Mouse (Mus musculus) embryonic facial prominence, embryonic 11.5 days (tissue): ENCODE data around the gene Tmed5. TPM values are rescaled to one million over a fixed set of nuclear protein-coding genes. Genes with fewer than 3 reads are reported as not detected.
"Not testable (repeated sequence)": the region's sequence is repeated elsewhere in the genome, so short reads cannot be mapped to it uniquely, and the experiment has no call there.

Experiments
- ATAC-seq: fragments of 200-750 bp; cut with Nextera tagmentation; replicated peaks from 2 replicates; pipeline ENCODE4 v1.8.0; 2017; ENCODE audit warnings: low read depth; ENCODE audit not compliant: insufficient number of reproducible peaks, low FRiP score, low TSS enrichment
- DNase-seq: peaks from one replicate; pipeline ENCODE4 v3.0.0-alpha.2; 2015; ENCODE audit warnings: low spot score
- H3K27ac ChIP-seq: fragments of 300-500 bp; sonication (generic); replicated peaks from 2 replicates; pipeline ENCODE4 v1.5.1; 2014; ENCODE audit warnings: mild to moderate bottlenecking, low read depth, low read length, control low read depth
- H3K27me3 ChIP-seq: fragments of 300-500 bp; sonication (generic); 2 replicates; pipeline ENCODE4 v1.6.1; 2014; ENCODE audit warnings: mild to moderate bottlenecking, low read length, moderate library complexity, mixed read lengths; ENCODE audit not compliant: control insufficient read depth, insufficient read depth
- H3K36me3 ChIP-seq: fragments of 300-500 bp; sonication (generic); replicated peaks from 2 replicates; pipeline ENCODE4 v1.6.1; 2014; ENCODE audit warnings: low read depth, mild to moderate bottlenecking, low read length, moderate library complexity, mixed read lengths; ENCODE audit not compliant: control insufficient read depth, insufficient read depth
- H3K4me1 ChIP-seq: fragments of 300-500 bp; sonication (generic); 2 replicates; pipeline ENCODE4 v1.6.1; 2014; ENCODE audit warnings: low read length, mixed read lengths; ENCODE audit not compliant: control insufficient read depth, insufficient read depth
- H3K4me2 ChIP-seq: fragments of 300-500 bp; sonication (generic); 2 replicates; pipeline ENCODE4 v1.6.1; 2014; ENCODE audit warnings: low read depth, mild to moderate bottlenecking, control low read depth, low read length, moderate library complexity
- H3K4me3 ChIP-seq: fragments of 300-500 bp; sonication (generic); 2 replicates; pipeline ENCODE4 v1.5.1; 2014; ENCODE audit warnings: low read depth, low read length, control low read depth
- H3K9ac ChIP-seq: fragments of 300-500 bp; sonication (generic); replicated peaks from 2 replicates; pipeline ENCODE4 v1.6.1; 2014; ENCODE audit warnings: mild to moderate bottlenecking, control low read depth, low read length
- H3K9me3 ChIP-seq: fragments of 300-500 bp; sonication (generic); replicated peaks from 2 replicates; pipeline ENCODE4 v1.6.1; 2016; ENCODE audit warnings: mild to moderate bottlenecking, low read length, inconsistent platforms, mixed read lengths; ENCODE audit not compliant: control insufficient read depth
- WGBS: fragments of 180-500 bp; shearing (Covaris S2); extraction: QIAGEN DNeasy Blood & Tissue Kit; methylation state at CpG from one replicate; pipeline ENCODE4 v1.1.7; 2014; 5-methylcytosine and 5-hydroxymethylcytosine counted together
- polyA plus RNA-seq: library from polyadenylated mRNA; unstranded; fragments of >200 nt; fragmentation: Nextera tagmentation; extraction: Ambion mirVana; gene quantifications from 2 replicates; pipeline ENCODE4 v1.2.1, GENCODE M21; 2014

Tmed5 gene
- polyA plus RNA-seq, 1 experiment from 2014 or later: 24.1 TPM

DNA sequence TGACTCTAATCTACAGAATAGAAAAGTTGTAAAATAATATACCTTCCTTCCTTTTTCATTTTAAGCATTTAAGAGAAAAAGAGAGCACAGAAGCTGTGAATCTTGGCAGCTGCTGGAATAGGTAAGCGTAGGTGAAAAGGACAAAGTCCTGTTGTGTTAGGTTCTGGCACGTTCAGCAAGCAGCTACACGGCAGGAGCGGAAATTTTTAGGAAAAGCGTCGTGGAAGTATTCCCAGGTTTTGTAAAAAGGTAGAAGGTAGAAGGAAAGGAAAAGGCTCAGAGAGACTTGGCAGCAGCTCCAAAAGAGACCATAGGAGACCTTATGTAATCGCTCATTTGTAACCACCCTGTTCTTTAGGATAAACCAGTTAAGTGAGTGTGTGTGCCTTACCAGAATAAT lies 23.1 kb downstream of the Tmed5 start:
- 94% methylated on average over 7 of the region's 7 CpGs for WGBS
- no peak overlapping the region for H3K27ac ChIP-seq
- no peaks in the 10 kb centered on the region for H3K36me3 ChIP-seq
- ATAC-seq (no peak), DNase-seq (no peak)
- no peak overlapping the region for H3K9ac ChIP-seq
- no peak overlapping the region for H3K4me2 ChIP-seq
- no peak overlapping the region for H3K4me3 ChIP-seq
- H3K27me3 ChIP-seq: no peaks in the 10 kb centered on the region
- H3K4me1 ChIP-seq: no peaks in the 10 kb centered on the region
- no peaks in the 10 kb centered on the region for H3K9me3 ChIP-seq

DNA sequence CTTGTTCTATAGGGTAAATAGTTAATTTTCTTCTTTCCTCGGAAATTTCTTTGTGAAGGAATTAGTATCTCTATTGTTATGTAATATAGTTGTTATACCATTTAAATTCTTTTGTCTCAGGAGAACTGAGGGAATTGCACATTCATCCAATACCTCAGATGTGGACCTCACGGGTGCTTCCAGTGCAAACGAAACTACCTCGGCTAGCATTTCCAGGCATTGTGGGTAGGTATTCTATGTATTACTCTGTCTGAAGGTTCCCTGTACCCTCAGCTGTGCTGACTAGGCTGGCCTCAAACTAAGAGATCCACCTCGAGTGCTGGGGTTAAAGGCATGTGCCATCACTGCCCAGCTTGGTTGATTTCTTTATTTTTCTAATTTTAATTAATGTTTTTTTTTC lies 28.1 kb downstream of the Tmed5 start:
- DNase-seq: no peak
- Histone ChIP-seq H3K36me3 (peaks cover 5% of the 10 kb centered on the region; the same call in 1 of the 2 replicates), H3K27ac (no peak overlapping the region), H3K4me1 (no peaks in the 10 kb centered on the region), H3K4me3 (no peak overlapping the region), H3K27me3 (no peaks in the 10 kb centered on the region), H3K9ac (no peak overlapping the region), H3K9me3 (no peaks in the 10 kb centered on the region), H3K4me2 (no peak overlapping the region)
- ATAC-seq: no peak
- WGBS: 89% methylated on average over 5 of the region's 5 CpGs

DNA sequence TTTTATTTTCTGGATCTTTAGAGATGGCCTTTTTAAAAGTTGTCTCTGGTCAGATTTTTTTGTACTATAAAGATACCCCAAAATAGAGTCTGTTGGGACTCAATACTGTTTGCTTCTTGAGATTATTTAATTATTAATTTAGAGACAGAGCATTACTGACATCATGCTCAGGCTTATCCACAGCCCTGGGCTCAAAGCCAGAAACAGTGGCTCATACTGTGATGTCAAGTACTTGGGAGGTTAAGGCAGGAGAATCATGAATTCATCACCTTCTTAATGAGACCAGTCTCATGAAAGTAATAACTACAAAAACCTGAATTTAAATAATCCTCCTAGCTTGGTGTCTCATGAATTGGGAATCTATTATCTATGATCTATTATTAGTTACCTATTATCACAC lies 32.2 kb downstream of the Tmed5 start:
- no peaks in the 10 kb centered on the region for H3K27me3 ChIP-seq
- H3K4me1 ChIP-seq: no peaks in the 10 kb centered on the region
- ATAC-seq: no peak
- no peak overlapping the region for H3K9ac ChIP-seq
- no peak overlapping the region for H3K4me3 ChIP-seq
- no peak overlapping the region for H3K4me2 ChIP-seq
- DNase-seq: no peak
- H3K9me3 ChIP-seq: no peaks in the 10 kb centered on the region
- peaks cover 5% of the 10 kb centered on the region; the same call in 1 of the 2 replicates for H3K36me3 ChIP-seq
- no peak overlapping the region for H3K27ac ChIP-seq

DNA sequence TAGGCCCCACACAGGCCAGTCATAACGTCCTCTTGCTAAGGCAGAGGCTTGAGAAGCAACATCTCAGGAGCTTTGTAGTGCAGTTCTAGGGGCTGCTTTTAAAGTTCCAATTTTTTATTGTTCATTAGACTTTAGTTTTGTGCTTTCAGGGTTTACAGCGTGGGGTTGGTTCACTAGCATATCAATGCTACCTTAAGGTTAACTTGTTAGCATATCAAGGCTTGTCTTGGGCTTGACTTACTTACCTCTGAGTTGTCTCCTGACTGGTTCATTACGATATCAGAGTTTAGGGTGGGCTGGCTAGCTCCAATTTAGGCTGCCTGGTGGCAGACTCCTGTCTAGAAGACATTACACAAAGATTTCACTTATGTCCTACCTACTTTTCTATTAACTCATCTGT lies 34.7 kb downstream of the Tmed5 start:
- DNase-seq (no peak), ATAC-seq (no peak)
- H3K27me3 ChIP-seq: no peaks in the 10 kb centered on the region
- no peak overlapping the region for H3K9ac ChIP-seq
- no peak overlapping the region for H3K4me3 ChIP-seq
- peaks cover 5% of the 10 kb centered on the region; the same call in 1 of the 2 replicates for H3K36me3 ChIP-seq
- H3K9me3 ChIP-seq: no peaks in the 10 kb centered on the region
- H3K27ac ChIP-seq: no peak overlapping the region
- 89% methylated on average over 3 of the region's 3 CpGs for whole genome bisulfite sequencing
- no peaks in the 10 kb centered on the region for H3K4me1 ChIP-seq
- H3K4me2 ChIP-seq: no peak overlapping the region

DNA sequence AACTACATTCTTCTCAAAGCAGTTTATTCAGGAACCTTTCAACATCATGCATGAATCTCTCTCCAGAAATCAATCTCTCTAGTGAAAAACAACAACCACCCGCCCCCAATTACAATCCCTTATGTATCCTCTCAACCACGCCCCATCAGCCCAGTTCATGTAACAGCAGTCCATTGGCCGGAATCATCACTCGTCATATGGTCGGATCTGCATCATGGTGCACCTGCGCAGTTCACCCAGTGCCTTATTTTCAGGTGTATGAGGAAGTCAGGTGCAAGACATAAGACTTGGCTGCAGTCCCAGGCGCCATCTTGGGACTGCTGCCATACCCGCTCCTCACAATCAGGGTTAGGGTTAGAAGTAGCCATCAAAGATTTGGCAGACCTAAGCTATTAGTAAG lies 39.7 kb downstream of the Tmed5 start:
- not testable (repeated sequence) for ATAC-seq, H3K27ac ChIP-seq, H3K36me3 ChIP-seq, DNase-seq, H3K9me3 ChIP-seq, H3K4me2 ChIP-seq, H3K27me3 ChIP-seq, H3K4me3 ChIP-seq, H3K9ac ChIP-seq, H3K4me1 ChIP-seq
- 97% methylated on average over 8 of the region's 8 CpGs for WGBS

DNA sequence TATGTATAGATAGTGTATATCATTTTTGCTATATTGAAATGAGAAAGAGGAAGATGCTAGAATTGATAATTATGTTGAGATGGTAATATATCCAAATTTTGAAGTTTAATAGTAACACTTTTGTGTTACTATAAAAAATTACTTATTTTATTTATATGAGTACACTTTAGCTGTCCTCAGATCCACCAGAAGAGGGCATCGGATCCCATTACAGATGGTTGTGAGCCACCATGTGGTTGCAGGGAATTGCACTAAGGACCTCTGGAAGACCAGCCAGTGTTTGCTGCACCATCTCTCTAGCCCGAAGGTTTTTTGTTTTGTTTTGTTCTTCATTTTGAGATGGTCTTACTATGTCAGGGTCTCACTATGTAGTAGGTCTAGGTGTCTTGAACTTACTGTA lies 47.0 kb downstream of the Tmed5 start:
- peaks cover 13% of the 10 kb centered on the region; the same call in 1 of the 2 replicates for H3K36me3 ChIP-seq
- no peak overlapping the region for H3K27ac ChIP-seq
- H3K27me3 ChIP-seq: no peaks in the 10 kb centered on the region
- H3K4me2 ChIP-seq: no peak overlapping the region
- no peak overlapping the region for H3K9ac ChIP-seq
- no peak overlapping the region for H3K4me3 ChIP-seq
- no peaks in the 10 kb centered on the region for H3K4me1 ChIP-seq
- DNase-seq (no peak), ATAC-seq (no peak)
- WGBS: 92% methylated on average over 2 of the region's 2 CpGs
- H3K9me3 ChIP-seq: no peaks in the 10 kb centered on the region

DNA sequence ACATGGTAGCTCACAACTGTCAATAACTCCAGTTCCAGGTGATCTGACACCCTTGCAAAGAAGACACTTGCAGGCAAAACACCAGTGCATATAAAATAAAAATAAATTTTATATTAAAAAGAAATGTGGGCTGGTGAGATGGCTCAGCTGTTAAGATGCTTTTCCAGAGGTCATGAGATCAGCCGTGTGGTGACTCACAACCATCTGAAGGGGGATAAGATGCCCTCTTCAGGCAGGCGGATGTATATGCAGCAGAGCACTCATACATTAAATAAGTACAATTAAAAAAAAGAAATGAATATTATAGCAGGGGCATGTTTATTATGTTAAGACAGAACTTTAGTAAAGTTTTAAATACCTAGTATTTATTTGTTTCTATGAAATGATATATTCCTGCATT lies 50.0 kb downstream of the Tmed5 start:
- no peaks in the 10 kb centered on the region for H3K4me1 ChIP-seq
- H3K9me3 ChIP-seq: no peaks in the 10 kb centered on the region
- DNase-seq: peak; percentile 30
- H3K27ac ChIP-seq: no peak overlapping the region
- WGBS: 51% methylated on average over 2 of the region's 2 CpGs
- H3K4me2 ChIP-seq: no peak overlapping the region
- H3K27me3 ChIP-seq: no peaks in the 10 kb centered on the region
- H3K4me3 ChIP-seq: no peak overlapping the region
- peaks cover 6% of the 10 kb centered on the region; the same call in 1 of the 2 replicates for H3K36me3 ChIP-seq
- H3K9ac ChIP-seq: no peak overlapping the region
- ATAC-seq: no peak

DNA sequence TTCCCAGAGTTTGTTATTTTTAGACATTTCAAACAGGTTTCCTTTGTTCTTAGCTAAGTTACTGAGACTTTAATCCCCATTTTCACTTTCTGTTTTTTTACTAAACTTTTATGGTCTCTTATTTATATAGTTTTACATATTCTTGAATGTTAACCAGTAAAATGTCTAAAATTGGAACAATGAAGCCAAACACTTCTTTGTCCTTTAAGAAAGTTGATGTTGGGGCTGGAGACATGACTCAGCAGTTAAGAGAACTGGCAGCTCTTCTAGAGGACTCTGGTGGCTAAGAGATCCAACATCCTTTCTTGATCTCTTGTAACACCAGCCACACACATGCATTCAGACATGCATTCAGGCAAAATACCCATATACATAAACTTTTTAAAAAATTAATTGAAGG lies 52.8 kb downstream of the Tmed5 start:
- Histone ChIP-seq H3K4me3 (no peak overlapping the region), H3K9me3 (no peaks in the 10 kb centered on the region), H3K27me3 (no peaks in the 10 kb centered on the region), H3K9ac (no peak overlapping the region), H3K4me2 (no peak overlapping the region), H3K27ac (no peak overlapping the region), H3K4me1 (no peaks in the 10 kb centered on the region), H3K36me3 (peaks cover 3% of the 10 kb centered on the region)
- DNase-seq (no peak), ATAC-seq (no peak)
